Mouse (Mus musculus): ENCODE measurements at regions not wholly inside any gene's neighbourhood (a gene's known extent, or its start where the extent isn't known, plus 50 kb on each side); places are given as distances from the start of the nearest gene placed in this dataset.

DNA sequence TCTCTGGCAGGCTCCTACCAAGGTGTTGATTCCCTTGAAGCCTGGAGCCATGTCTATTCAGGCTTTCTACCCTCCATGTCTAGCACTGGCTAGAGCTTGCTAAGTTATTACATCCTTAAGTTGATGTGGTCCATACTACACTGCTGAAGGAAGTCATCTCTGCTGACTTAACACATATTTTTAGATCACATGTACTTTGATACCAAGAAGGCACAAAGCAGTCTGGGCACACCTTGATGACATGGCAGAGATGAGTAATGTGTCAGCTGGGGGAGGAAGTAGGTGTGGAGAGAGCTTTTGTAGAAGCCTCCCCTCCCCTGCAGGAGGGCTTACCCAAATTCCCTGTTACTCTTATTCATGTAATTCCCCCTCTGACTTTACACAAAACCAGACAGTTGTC is 187.6 kb upstream of the Prdm1 start:
- H3K27ac ChIP-seq: no peak overlapping the region
- no peak for TF ChIP-seq CTCF (IDR thresholded peaks at IDR 0.05)
- H3K4me3 ChIP-seq: no peak overlapping the region
- no peak for DNase-seq (ENCODE audit: extremely low spot score in 1 of 2, low spot score in 2 of 2)
- intact Hi-C loops (cut with DNase I): no loop called here

DNA sequence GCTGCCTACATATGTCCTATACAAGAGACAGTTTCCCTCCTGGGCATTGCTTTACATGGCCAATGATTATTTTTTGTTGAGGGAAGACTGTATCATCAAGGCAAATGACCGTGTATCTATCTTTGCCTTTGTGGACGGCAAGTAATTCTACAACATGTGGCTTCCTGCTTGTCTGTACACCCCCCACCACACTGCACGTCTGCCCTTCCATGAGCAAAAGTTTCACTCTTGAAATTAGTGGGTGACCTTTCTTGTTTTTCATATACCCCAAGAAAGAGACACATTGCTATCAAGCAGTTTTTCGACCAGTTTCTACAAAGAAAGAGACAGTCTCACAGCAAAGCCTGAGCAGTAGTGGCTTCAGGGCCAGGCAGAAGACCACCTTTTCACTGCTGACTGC is 180.5 kb upstream of the Prdm1 start:
- no peak for TF ChIP-seq CTCF (IDR thresholded peaks at IDR 0.05)
- H3K27ac ChIP-seq: no peak overlapping the region
- no peak for DNase-seq (ENCODE audit: extremely low spot score in 1 of 2, low spot score in 2 of 2)
- H3K4me3 ChIP-seq: no peak overlapping the region
- intact Hi-C loops (cut with DNase I): no loop called here

DNA sequence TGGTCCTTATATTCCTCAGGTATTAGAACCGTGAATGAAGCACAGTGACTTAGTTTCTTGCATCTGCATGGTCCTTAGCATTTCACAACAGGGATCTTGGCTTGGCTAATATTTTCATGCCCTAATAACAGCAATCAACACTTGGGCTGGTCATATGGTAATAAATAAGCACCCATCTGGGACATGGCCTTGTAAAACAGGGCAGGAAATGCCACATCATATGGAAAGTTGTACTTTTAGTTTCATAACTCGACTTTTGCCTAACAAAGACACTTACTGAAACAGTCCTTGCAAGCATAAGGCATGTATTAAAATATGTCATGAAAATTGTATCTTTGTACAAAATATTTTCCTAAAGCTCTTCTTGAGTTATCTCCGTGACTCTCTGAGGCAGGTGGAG is 175.8 kb upstream of the Prdm1 start:
- Histone ChIP-seq H3K4me3 (no peak overlapping the region), H3K27ac (no peak overlapping the region)
- no peak for DNase-seq (ENCODE audit: extremely low spot score in 1 of 2, low spot score in 2 of 2)
- no peak for TF ChIP-seq CTCF (IDR thresholded peaks at IDR 0.05)
- intact Hi-C loops (cut with DNase I): no loop called here

DNA sequence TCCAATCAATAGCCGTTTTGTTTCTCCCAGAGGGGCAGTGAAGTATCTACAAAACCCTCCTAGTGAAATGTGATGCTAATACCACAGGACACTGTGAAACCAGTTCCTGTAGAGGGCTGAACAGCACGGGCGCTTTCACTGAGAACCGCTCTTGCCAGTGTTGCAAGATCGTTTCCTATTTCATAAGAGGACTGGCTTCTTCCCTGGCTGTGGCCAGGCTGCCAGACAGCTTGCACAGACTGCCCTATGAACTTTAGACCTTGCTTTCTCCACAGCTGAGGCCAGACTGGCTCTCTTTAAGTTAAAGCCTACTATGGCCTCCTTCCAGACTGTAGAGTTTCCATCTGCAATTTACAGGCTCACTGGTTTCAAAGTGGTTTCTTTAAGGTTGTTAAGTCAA is 173.8 kb upstream of the Prdm1 start:
- H3K4me3 ChIP-seq: no peak overlapping the region
- TF ChIP-seq CTCF (IDR thresholded peaks at IDR 0.05): no peak
- no peak overlapping the region for H3K27ac ChIP-seq
- no peak for DNase-seq (ENCODE audit: extremely low spot score in 1 of 2, low spot score in 2 of 2)
- intact Hi-C loops (cut with DNase I): no loop called here

DNA sequence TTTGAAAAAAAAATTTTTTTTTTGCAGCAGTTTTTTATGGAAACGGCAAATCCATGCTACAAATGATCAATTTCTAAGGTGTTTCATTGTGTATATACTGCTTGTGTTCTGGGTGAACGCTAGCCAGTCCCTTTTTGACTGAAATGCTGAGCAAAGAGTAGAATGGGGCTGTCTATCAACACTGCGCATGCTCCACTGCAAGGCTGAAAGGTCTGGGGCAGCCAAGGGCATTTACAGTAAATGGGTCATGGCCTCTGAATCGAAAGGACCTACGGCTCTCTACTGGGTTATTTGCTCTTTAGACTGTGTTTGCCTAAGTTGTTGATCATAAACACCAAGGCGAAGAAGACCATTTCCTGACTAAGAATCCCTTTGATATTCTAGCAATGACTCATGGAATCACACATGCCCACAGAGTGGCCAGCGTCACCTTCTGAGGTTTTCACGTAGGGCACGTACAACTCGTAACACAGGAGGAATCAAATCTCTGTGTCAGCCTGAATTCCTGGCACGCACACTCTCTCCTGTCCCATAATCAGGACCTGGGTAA is 171.8 kb upstream of the Prdm1 start:
- intact Hi-C loops (cut with DNase I): loop anchor here (10.0 kb wide), 1 partner anchor 375 kb away; no protein-coding TSS in a partner anchor

DNA sequence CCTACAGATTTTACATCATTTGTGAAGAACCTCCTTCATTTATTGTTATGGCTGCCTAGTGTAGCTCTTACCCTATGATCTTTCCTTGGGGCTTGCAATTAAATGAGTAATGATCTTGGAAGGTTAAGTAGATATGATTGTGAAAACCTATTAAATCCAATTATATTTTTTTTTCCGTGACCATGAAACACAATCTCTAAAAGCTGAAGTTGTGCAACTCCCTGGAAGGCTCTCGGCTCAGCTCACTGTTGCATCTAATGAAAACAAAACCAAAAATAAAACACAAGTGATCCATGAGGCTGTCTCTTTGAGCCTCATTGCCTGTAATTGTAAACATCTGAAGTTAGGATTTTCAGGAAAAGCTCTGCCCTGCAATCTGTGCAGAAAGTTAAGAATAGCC is 169.7 kb upstream of the Prdm1 start:
- no peak for DNase-seq (ENCODE audit: extremely low spot score in 1 of 2, low spot score in 2 of 2)
- intact Hi-C loops (cut with DNase I): loop anchor here (10.0 kb wide), 1 partner anchor 373 kb away; no protein-coding TSS in a partner anchor

More for the DNA sequence above, 171.8 kb upstream of the Prdm1 start:
- DNase-seq (ENCODE audit: extremely low spot score in 1 of 2, low spot score in 2 of 2): no peak
- no peak for TF ChIP-seq CTCF (IDR thresholded peaks at IDR 0.05)
- H3K4me3 ChIP-seq: no peak overlapping the region
- H3K27ac ChIP-seq: no peak overlapping the region

DNA sequence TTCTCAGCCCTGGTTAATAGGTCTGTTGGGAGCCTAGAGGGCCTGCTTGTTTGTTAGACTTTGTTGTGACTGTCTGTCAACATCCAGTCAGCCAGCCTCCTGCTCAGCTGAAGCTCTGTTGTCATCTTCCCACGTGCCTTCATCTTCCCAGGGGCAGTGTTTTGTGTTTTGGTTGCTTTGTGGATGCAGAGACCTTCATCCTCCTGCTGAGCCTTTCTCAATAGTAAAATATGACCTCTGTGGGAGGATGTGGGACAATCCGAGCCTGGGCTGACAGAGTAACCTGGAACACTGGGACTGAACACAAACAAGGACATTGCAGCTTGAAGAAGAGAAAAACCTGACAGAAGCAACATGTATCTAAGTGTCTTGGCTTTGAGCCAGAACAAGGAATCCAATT is 168.7 kb upstream of the Prdm1 start:
- TF ChIP-seq CTCF (IDR thresholded peaks at IDR 0.05): no peak
- intact Hi-C loops (cut with DNase I): loop anchor here (10.0 kb wide), 1 partner anchor 372 kb away; no protein-coding TSS in a partner anchor
- H3K4me3 ChIP-seq: no peak overlapping the region
- DNase-seq (ENCODE audit: extremely low spot score in 1 of 2, low spot score in 2 of 2): no peak
- H3K27ac ChIP-seq: no peak overlapping the region

More for the DNA sequence above, 169.7 kb upstream of the Prdm1 start:
- no peak overlapping the region for H3K27ac ChIP-seq
- TF ChIP-seq CTCF (IDR thresholded peaks at IDR 0.05): no peak
- H3K4me3 ChIP-seq: no peak overlapping the region

DNA sequence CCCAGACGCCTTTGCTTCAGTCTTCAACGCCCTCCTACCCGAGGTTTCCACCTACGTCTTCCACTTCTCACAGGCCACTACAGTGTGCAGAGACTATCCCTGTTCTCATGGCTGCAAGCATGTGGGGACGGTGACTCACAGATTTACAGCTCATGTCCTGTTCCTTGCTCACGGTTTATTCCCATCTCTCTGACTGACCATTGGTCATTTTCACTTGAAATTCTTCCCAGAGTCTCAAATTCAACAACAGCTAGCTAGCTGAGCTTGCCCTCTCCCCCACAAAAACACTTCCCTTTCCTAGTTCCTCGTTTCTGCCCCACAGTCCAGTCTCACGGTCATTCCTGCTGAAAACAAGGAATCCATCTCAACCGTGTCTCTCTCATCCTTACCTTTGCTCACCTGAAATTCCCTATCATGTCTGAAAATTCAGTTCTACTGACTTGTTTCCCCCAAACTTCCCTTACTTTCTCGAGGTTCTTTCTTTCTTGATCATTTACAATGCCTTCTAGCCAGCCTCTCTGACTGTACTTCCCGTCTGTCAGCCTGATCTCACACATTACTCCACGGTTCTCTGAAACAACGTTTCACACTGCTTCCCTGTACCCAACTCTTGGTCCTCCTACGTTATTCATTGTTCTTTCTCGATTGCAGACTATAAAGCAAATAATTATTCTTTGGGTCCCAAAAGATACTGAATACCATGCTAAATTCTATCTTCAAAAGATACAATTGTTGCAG is 163.5 kb upstream of the Prdm1 start:
- intact Hi-C loops (cut with DNase I): loop anchor here (10.0 kb wide), 1 partner anchor 367 kb away; no protein-coding TSS in a partner anchor
- DNase-seq (ENCODE audit: extremely low spot score in 1 of 2, low spot score in 2 of 2): no peak
- Histone ChIP-seq H3K27ac (no peak overlapping the region), H3K4me3 (no peak overlapping the region)
- TF ChIP-seq CTCF (IDR thresholded peaks at IDR 0.05): no peak

DNA sequence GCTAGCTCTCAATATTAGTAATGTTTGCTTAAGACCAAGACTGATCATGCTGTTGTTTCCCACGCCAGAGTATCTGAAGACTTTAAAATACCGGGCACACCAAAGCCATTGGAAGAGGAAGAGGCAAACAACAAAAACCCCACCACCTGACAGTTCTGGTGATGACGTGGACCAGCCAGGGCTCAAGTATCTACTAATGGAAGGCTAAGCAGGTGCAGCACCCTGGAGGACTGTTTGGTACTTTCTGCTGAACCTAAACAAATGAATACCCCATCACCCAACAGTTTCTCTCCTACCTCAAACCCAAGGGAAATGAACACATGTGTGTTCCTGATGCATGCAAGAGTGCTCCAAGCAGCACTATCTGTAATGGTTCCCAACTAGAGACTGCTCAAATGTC is 160.3 kb upstream of the Prdm1 start:
- no peak for DNase-seq (ENCODE audit: extremely low spot score in 1 of 2, low spot score in 2 of 2)
- Histone ChIP-seq H3K4me3 (no peak overlapping the region), H3K27ac (no peak overlapping the region)
- TF ChIP-seq CTCF (IDR thresholded peaks at IDR 0.05): no peak
- intact Hi-C loops (cut with DNase I): loop anchor here (5.0 kb wide), 1 partner anchor 64 kb away; no protein-coding TSS in a partner anchor

DNA sequence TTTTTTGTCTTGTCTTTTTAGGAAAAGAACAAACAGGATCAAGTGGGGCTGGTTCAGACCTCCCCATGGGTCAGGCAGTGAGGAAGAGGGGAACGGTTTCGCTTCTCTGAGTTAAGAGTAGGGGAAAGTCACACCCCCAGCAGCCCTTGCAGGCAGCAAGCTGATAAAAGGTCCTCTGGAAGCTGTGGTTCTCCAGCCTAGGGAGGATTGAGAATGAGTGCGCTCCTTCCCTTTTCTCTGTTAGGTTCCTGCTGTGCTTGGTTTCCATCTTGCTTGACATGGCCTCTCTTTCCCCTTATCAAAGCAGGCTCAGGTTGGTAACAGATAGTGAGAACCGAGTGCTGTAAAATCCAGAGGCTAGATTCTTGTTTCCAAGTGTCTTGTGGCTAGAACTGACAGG is 157.8 kb upstream of the Prdm1 start:
- no peak for DNase-seq (ENCODE audit: extremely low spot score in 1 of 2, low spot score in 2 of 2)
- no peak overlapping the region for H3K27ac ChIP-seq
- intact Hi-C loops (cut with DNase I): loop anchor here (5.0 kb wide), 1 partner anchor 66 kb away; no protein-coding TSS in a partner anchor
- TF ChIP-seq CTCF (IDR thresholded peaks at IDR 0.05): no peak
- H3K4me3 ChIP-seq: no peak overlapping the region

DNA sequence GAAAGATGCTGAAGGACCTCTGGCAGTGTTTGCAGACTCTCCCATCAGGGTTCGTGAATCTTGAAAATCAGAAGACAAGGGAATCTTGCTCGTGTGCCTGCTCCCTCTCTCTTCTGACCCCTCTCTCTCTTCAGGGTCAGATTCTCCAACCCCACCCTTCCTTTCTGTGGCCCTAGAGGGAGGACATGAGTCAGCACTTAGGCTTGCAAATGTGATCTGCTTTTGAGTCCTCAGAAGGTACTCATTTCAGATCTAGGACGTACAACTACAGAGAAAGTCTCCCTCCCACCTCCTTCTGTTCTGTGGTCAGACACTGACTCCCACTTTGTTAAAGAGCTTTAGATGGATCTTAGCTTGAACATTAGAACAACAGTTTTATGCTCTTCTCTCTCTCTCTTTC is 156.9 kb upstream of the Prdm1 start:
- DNase-seq (ENCODE audit: extremely low spot score in 1 of 2, low spot score in 2 of 2): peak in 1 of 2 experiments; percentile 11
- intact Hi-C loops (cut with DNase I): loop anchor here (5.0 kb wide), 1 partner anchor 67 kb away; no protein-coding TSS in a partner anchor
- Histone ChIP-seq H3K4me3 (no peak overlapping the region), H3K27ac (0 out of 2 replicates have a peak overlapping the region, but pooled peaks have one; percentile 44)
- no peak for TF ChIP-seq CTCF (IDR thresholded peaks at IDR 0.05)

DNA sequence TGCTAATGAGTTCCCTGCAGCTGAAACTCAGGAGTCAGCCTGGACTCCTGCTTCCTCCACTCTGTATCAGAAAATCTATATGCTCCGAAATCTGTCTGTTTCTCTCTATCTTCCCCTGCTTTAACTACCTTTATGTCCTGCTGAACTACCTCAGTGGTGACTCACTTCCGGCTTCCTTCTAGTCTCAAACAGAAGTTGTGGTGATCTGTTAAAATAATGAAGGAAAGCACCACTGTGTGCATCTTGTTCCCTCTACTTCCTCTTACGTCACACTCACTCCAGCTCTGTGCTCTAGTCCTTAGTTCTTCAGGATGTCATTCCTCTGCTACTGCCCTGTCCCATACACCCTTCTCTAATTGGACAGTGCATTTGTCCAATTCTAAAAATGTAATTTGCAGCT is 148.2 kb upstream of the Prdm1 start:
- intact Hi-C loops (cut with DNase I): no loop called here
- Histone ChIP-seq H3K27ac (no peak overlapping the region), H3K4me3 (no peak overlapping the region)
- no peak for TF ChIP-seq CTCF (IDR thresholded peaks at IDR 0.05)
- DNase-seq (ENCODE audit: extremely low spot score in 1 of 2, low spot score in 2 of 2): no peak

All from left cerebral cortex, adult 2 months (tissue).